Mouse (Mus musculus) embryo, embryonic 9.5 days (tissue): ENCODE measurements around the gene Gm3252.
"Not testable (repeated sequence)": the region's sequence is repeated elsewhere in the genome, so short reads cannot be mapped to it uniquely, and the experiment has no call there.

ENCODE experiments used
- DNase-seq: peaks from one replicate; pipeline ENCODE4 v3.0.0-alpha.2; 2017; ENCODE audit errors: extremely low spot score

Gene Gm3252

DNA sequence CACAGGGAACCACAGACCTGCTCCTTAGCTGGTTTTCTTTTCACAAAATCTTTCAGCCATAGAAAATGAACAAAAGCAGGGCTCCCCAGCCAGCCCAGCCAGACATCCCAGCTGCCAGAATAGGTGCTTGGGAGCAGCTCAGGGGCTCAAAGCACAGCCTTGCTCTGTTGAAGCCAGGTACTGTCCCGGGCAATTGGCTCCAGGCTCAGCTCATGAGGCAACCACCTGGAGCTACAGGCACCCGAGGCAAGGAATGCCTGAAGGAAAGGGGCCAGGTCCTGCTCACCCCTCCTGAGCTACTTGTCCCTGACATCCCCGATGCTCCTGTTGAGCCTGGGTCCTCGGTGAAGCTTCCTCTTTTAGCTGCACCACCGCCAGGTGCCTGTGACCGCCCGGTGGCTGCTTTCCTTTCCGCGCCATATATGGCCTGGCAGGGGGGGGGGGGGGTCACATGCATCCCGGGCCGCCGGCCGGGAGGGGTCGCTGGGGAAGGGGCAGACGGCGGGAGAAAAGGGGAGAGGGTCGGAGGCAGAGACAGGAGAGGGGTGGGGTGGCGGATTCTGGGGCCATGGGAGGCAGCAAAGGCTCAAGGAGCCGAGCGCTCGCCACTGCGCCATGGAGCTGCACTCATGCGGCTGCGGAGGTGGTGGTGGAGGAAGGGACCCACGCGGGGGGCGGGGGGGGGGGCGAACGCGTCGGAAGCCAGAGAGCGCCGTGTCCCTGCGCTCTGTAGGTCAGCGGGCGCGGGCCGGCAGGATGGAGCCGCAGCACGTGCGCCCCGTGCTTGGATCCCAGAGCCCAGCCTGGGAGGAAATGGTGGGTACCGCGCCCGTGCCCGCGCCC, at the start of gene Gm3252:
TSS of gene Gm3252 (plus strand) at position 738 of the 843 bp plus-strand sequence.
- peak; percentile 2 for DNase-seq

DNA sequence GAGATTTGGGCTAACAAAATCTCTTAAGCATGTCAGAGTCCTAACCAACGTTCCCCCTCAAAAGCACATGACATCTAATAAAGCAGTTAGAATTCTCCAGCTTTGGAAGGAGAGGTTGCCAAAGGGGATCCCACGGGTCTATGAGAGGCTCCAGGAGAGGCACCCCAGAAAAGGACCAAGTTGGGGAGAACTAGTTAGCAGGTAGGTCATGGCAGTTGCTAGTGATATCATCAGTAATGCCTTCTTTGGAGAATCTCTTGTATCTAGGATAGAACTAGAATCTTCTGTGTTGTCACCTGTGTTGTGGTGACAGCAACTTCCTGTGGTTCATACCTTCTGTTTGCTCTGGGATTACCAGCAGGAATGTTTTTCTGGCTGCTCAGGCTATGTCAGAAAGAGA, 17.6 kb upstream of the Gm3252 start, which contains the start of gene Gm7876:
TSS of gene Gm7876 (plus strand) at position 301 of the 400 bp plus-strand sequence.
- not testable (repeated sequence) for DNase-seq

DNA sequence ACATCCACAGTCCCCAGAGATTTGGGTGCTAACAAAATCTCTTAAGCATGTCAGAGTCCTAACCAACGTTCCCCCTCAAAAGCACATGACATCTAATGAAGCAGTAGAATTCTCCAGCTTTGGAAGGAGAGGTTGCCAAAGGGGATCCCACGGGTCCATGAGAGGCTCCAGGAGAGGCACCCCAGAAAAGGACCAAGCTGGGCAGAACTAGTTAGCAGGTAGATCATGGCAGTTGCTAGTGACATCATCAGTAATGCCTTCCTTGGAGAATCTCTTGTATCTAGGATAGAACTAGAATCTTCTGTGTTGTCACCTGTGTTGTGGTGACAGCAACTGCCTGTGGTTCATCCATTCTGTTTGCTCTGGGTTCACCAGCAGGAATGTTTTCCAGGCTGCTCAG, 49.5 kb downstream of the Gm3252 start, which contains the start of gene Gm9602:
TSS of gene Gm9602 (plus strand) at position 301 of the 400 bp plus-strand sequence.
- DNase-seq = not testable (repeated sequence)
